Comparison of ENCODE assay signal across 8 mouse cellular contexts in genomic region chr6:116192809-116193311, GRCm38 (mm10). TPM values are rescaled to one million over a fixed set of nuclear protein-coding genes. Genes with fewer than 3 reads are reported as not detected.
A peak's percentile ranks its signal among the peaks of the same experiment; 100 is the strongest.
DNase-seq lines count a peak whose midpoint lies in the region; ATAC-seq and TF ChIP-seq lines count a peak whose summit lies in the region.

No protein-coding gene starts in this region.

- no peaks in the 10 kb centered on the region for H3K36me3 ChIP-seq in heart, embryonic 16.5 days (ENCODE audit: control insufficient read depth, insufficient read depth)
- no peaks in the 10 kb centered on the region for H3K36me3 ChIP-seq in liver, embryonic 14.5 days (replicated peaks; ENCODE audit: control insufficient read depth, insufficient read depth, low read depth)
- no peaks in the 10 kb centered on the region for H3K36me3 ChIP-seq in neural tube, embryonic 14.5 days (ENCODE audit: control insufficient read depth, insufficient read depth, low read length)

- H3K9me3 ChIP-seq in heart, embryonic 16.5 days (replicated peaks; ENCODE audit: control insufficient read depth, low read length) = no peaks in the 10 kb centered on the region
- no peaks in the 10 kb centered on the region for H3K9me3 ChIP-seq in liver, embryonic 14.5 days (ENCODE audit: control insufficient read depth, low read length)
- no peaks in the 10 kb centered on the region for H3K9me3 ChIP-seq in neural tube, embryonic 14.5 days (ENCODE audit: control insufficient read depth, low read length)

- WGBS in heart, embryonic 16.5 days = under 1% methylated on average over 40 of the region's 51 CpGs
- WGBS in liver, embryonic 14.5 days (ENCODE audit: insufficient replicate concordance) = 0% methylated on average over 34 of the region's 51 CpGs
- WGBS in neural tube, embryonic 14.5 days = under 1% methylated on average over 43 of the region's 51 CpGs

- H3K9ac ChIP-seq in heart, embryonic 16.5 days (ENCODE audit: low read length) = peak overlapping the region; percentile 97
- H3K9ac ChIP-seq in liver, embryonic 14.5 days (replicated peaks) = peak overlapping the region; percentile 76
- peak overlapping the region; percentile 92 for H3K9ac ChIP-seq in neural tube, embryonic 14.5 days (replicated peaks; ENCODE audit: low read depth, low read length)

- no peak for TF ChIP-seq EP300 in liver, embryonic 14.5 days (IDR thresholded peaks at IDR 0.05; ENCODE audit: low read depth)

- peak overlapping the region; percentile 95 for H3K4me2 ChIP-seq in heart, embryonic 16.5 days (ENCODE audit: low read depth, low read length)
- peak overlapping the region; percentile 100 for H3K4me2 ChIP-seq in liver, embryonic 14.5 days (ENCODE audit: low read depth)
- H3K4me2 ChIP-seq in neural tube, embryonic 14.5 days (ENCODE audit: low read depth, low read length) = peak overlapping the region; percentile 91

- DNase-seq in frontal cortex, adult 2 months (ENCODE audit: extremely low spot score in 1 of 2, low spot score in 1 of 2) = no peak
- peak; percentile 44 for DNase-seq in urinary bladder, postnatal 25 days (ENCODE audit: low spot score)
- DNase-seq in urinary bladder, postnatal 36 days (ENCODE audit: low spot score in 2 of 2) = no peak
- DNase-seq in liver, embryonic 14.5 days (ENCODE audit: low read depth in 3 of 3, low spot score in 3 of 3) = no peak
- DNase-seq in cerebellum, adult 11-12 months = no peak

- peak overlapping the region; percentile 96 for H3K4me3 ChIP-seq in heart, embryonic 16.5 days (ENCODE audit: low read length)
- H3K4me3 ChIP-seq in liver, embryonic 14.5 days (ENCODE audit: insufficient read depth in 1 of 2, low read depth in 2 of 2, low read length in 2 of 2) = peak overlapping the region; percentile 62 to 81
- H3K4me3 ChIP-seq in neural tube, embryonic 14.5 days (ENCODE audit: low read depth, low read length) = peak overlapping the region; percentile 96

- peaks cover 24% of the 10 kb centered on the region for H3K4me1 ChIP-seq in heart, embryonic 16.5 days (ENCODE audit: control insufficient read depth, insufficient read depth, low read length)
- H3K4me1 ChIP-seq in liver, embryonic 14.5 days (replicated peaks; ENCODE audit: control insufficient read depth in 2 of 2, insufficient read depth in 2 of 2, low read length in 1 of 2) = peaks cover 0 to 10% of the 10 kb centered on the region in 2 experiments; a peak in 2 of 4 replicates
- H3K4me1 ChIP-seq in neural tube, embryonic 14.5 days (ENCODE audit: control insufficient read depth, insufficient read depth, low read length) = peaks cover 19% of the 10 kb centered on the region

- H3K27me3 ChIP-seq in heart, embryonic 16.5 days (ENCODE audit: control insufficient read depth, insufficient read depth, low read length) = no peaks in the 10 kb centered on the region; the same call in 1 of the 2 replicates
- no peaks in the 10 kb centered on the region for H3K27me3 ChIP-seq in liver, embryonic 14.5 days (ENCODE audit: control insufficient read depth, insufficient read depth, low read length)
- H3K27me3 ChIP-seq in neural tube, embryonic 14.5 days (ENCODE audit: control insufficient read depth, insufficient read depth, low read length) = peaks cover 4% of the 10 kb centered on the region; the same call in 1 of the 2 replicates

- TF ChIP-seq CTCF in liver, embryonic 14.5 days (IDR thresholded peaks at IDR 0.05; ENCODE audit: low read depth) = no peak

- peak; percentile 36; the same call in 1 of the 2 replicates for ATAC-seq in frontal cortex, adult (ENCODE audit: low TSS enrichment)
- ATAC-seq in heart, embryonic 16.5 days (replicated peaks; ENCODE audit: extremely low read depth, insufficient read depth, low FRiP score) = peak; percentile 76
- ATAC-seq in liver, embryonic 14.5 days (ENCODE audit: insufficient read depth) = peak; percentile 80
- peak; percentile 88 for ATAC-seq in neural tube, embryonic 14.5 days (ENCODE audit: low read depth)

- peak overlapping the region; percentile 83 for H3K27ac ChIP-seq in heart, embryonic 16.5 days (ENCODE audit: low read length)
- no peak overlapping the region for H3K27ac ChIP-seq in liver, embryonic 14.5 days
- peak overlapping the region; percentile 78 for H3K27ac ChIP-seq in neural tube, embryonic 14.5 days (ENCODE audit: low read depth, low read length)

RNA-seq across cellular contexts. Expression of gene Tmcc1, which starts 0.4 kb away (rescaled TPM):
- polyA plus RNA-seq in frontal cortex, adult 2 months (2012; rRNA removed) = 47.8 and 50.4 TPM in 2 replicates
- 10.7 and 13.3 TPM in 2 replicates for polyA plus RNA-seq in heart, embryonic 16.5 days (2015; fragmentation: Nextera tagmentation; extraction: Ambion mirVana)
- 2.1 and 3.2 TPM in 2 replicates for polyA plus RNA-seq in liver, embryonic 14.5 days (2012; rRNA removed)
- 2.6 and 2.8 TPM in 2 replicates for polyA plus RNA-seq in liver, embryonic 14.5 days (2014; fragmentation: Nextera tagmentation; extraction: Ambion mirVana)
- polyA plus RNA-seq in neural tube, embryonic 14.5 days (2014; fragmentation: Nextera tagmentation; extraction: Ambion mirVana) = 27.2 and 28.4 TPM in 2 replicates

RNA-seq across cellular contexts. Expression of gene Washc2, which starts 15.0 kb away (rescaled TPM):
- polyA plus RNA-seq in frontal cortex, adult 2 months (2012; rRNA removed) = 124 and 134 TPM in 2 replicates
- 30.3 and 31.3 TPM in 2 replicates for polyA plus RNA-seq in heart, embryonic 16.5 days (2015; fragmentation: Nextera tagmentation; extraction: Ambion mirVana)
- polyA plus RNA-seq in liver, embryonic 14.5 days (2012; rRNA removed) = 15.4 and 15.7 TPM in 2 replicates
- 8.6 and 9.8 TPM in 2 replicates for polyA plus RNA-seq in liver, embryonic 14.5 days (2014; fragmentation: Nextera tagmentation; extraction: Ambion mirVana)
- 65.6 and 74.1 TPM in 2 replicates for polyA plus RNA-seq in neural tube, embryonic 14.5 days (2014; fragmentation: Nextera tagmentation; extraction: Ambion mirVana)

Comparison
In these comparisons a context has a peak if more than half of its experiments do, and no peak if none do; other contexts are left out.
1. ATAC-seq: peak in every context shown above with its lines; median percentile 88 in neural tube, embryonic 14.5 days; 80 in liver, embryonic 14.5 days; 76 in heart, embryonic 16.5 days; 36 in frontal cortex, adult.